Mouse (Mus musculus): ENCODE measurements around the gene Rsad1. TPM values are rescaled to one million over a fixed set of nuclear protein-coding genes. Genes with fewer than 3 reads are reported as not detected.

Gene Rsad1
- 10.8 and 12.8 TPM in 2 replicates for total RNA-seq (2017)

GRCm38 (mm10) chr11:94548888-94549690, at the start of gene Rsad1:
Gene Rsad1, minus strand, starts transcription at chr11:94549255.
- ATAC-seq (replicated peaks in 1 of 2; ENCODE audit: insufficient read depth in 1 of 2, low FRiP score in 2 of 2, low TSS enrichment in 1 of 2, low read depth in 1 of 2, poor library complexity in 2 of 2, severe bottlenecking in 2 of 2): peak; percentile 80 to 85

- ATAC-seq (replicated peaks in 1 of 2; ENCODE audit: insufficient read depth in 1 of 2, low FRiP score in 2 of 2, low TSS enrichment in 1 of 2, low read depth in 1 of 2, poor library complexity in 2 of 2, severe bottlenecking in 2 of 2): no peak
Observed at GRCm38 (mm10) chr11:94598437-94599120, 49.5 kb upstream of the Rsad1 start.

- ATAC-seq (replicated peaks in 1 of 2; ENCODE audit: insufficient read depth in 1 of 2, low FRiP score in 2 of 2, low TSS enrichment in 1 of 2, low read depth in 1 of 2, poor library complexity in 2 of 2, severe bottlenecking in 2 of 2): no peak
Observed at GRCm38 (mm10) chr11:94597319-94597718, 48.3 kb upstream of the Rsad1 start.

GRCm38 (mm10) chr11:94596311-94596852, 47.3 kb upstream of the Rsad1 start:
- ATAC-seq (replicated peaks in 1 of 2; ENCODE audit: insufficient read depth in 1 of 2, low FRiP score in 2 of 2, low TSS enrichment in 1 of 2, low read depth in 1 of 2, poor library complexity in 2 of 2, severe bottlenecking in 2 of 2): peak; percentile 73 to 75

GRCm38 (mm10) chr11:94587511-94587910, 38.5 kb upstream of the Rsad1 start:
- ATAC-seq (replicated peaks in 1 of 2; ENCODE audit: insufficient read depth in 1 of 2, low FRiP score in 2 of 2, low TSS enrichment in 1 of 2, low read depth in 1 of 2, poor library complexity in 2 of 2, severe bottlenecking in 2 of 2): no peak

GRCm38 (mm10) chr11:94585091-94585490, 36.0 kb upstream of the Rsad1 start:
- ATAC-seq (replicated peaks in 1 of 2; ENCODE audit: insufficient read depth in 1 of 2, low FRiP score in 2 of 2, low TSS enrichment in 1 of 2, low read depth in 1 of 2, poor library complexity in 2 of 2, severe bottlenecking in 2 of 2): no peak

- ATAC-seq (replicated peaks in 1 of 2; ENCODE audit: insufficient read depth in 1 of 2, low FRiP score in 2 of 2, low TSS enrichment in 1 of 2, low read depth in 1 of 2, poor library complexity in 2 of 2, severe bottlenecking in 2 of 2): no peak
Observed at GRCm38 (mm10) chr11:94580111-94580740, 31.2 kb upstream of the Rsad1 start.

GRCm38 (mm10) chr11:94576361-94576760, 27.3 kb upstream of the Rsad1 start:
- no peak for ATAC-seq (replicated peaks in 1 of 2; ENCODE audit: insufficient read depth in 1 of 2, low FRiP score in 2 of 2, low TSS enrichment in 1 of 2, low read depth in 1 of 2, poor library complexity in 2 of 2, severe bottlenecking in 2 of 2)

- ATAC-seq (replicated peaks in 1 of 2; ENCODE audit: insufficient read depth in 1 of 2, low FRiP score in 2 of 2, low TSS enrichment in 1 of 2, low read depth in 1 of 2, poor library complexity in 2 of 2, severe bottlenecking in 2 of 2): no peak
Observed at GRCm38 (mm10) chr11:94575036-94575435, 26.0 kb upstream of the Rsad1 start.

- 0 out of 4 replicates have a peak, but pooled peaks of 1 of the 2 experiments have one; percentile 7 for ATAC-seq (replicated peaks in 1 of 2; ENCODE audit: insufficient read depth in 1 of 2, low FRiP score in 2 of 2, low TSS enrichment in 1 of 2, low read depth in 1 of 2, poor library complexity in 2 of 2, severe bottlenecking in 2 of 2)
Observed at GRCm38 (mm10) chr11:94574560-94574959, 25.5 kb upstream of the Rsad1 start.

GRCm38 (mm10) chr11:94571850-94572249, 22.8 kb upstream of the Rsad1 start:
- no peak for ATAC-seq (replicated peaks in 1 of 2; ENCODE audit: insufficient read depth in 1 of 2, low FRiP score in 2 of 2, low TSS enrichment in 1 of 2, low read depth in 1 of 2, poor library complexity in 2 of 2, severe bottlenecking in 2 of 2)

GRCm38 (mm10) chr11:94570612-94571011, 21.6 kb upstream of the Rsad1 start:
- ATAC-seq (replicated peaks in 1 of 2; ENCODE audit: insufficient read depth in 1 of 2, low FRiP score in 2 of 2, low TSS enrichment in 1 of 2, low read depth in 1 of 2, poor library complexity in 2 of 2, severe bottlenecking in 2 of 2): no peak

- ATAC-seq (replicated peaks in 1 of 2; ENCODE audit: insufficient read depth in 1 of 2, low FRiP score in 2 of 2, low TSS enrichment in 1 of 2, low read depth in 1 of 2, poor library complexity in 2 of 2, severe bottlenecking in 2 of 2): no peak
Observed at GRCm38 (mm10) chr11:94567326-94567725, 18.3 kb upstream of the Rsad1 start.

- ATAC-seq (replicated peaks in 1 of 2; ENCODE audit: insufficient read depth in 1 of 2, low FRiP score in 2 of 2, low TSS enrichment in 1 of 2, low read depth in 1 of 2, poor library complexity in 2 of 2, severe bottlenecking in 2 of 2): no peak
Observed at GRCm38 (mm10) chr11:94566534-94566933, 17.5 kb upstream of the Rsad1 start.

- no peak for ATAC-seq (replicated peaks in 1 of 2; ENCODE audit: insufficient read depth in 1 of 2, low FRiP score in 2 of 2, low TSS enrichment in 1 of 2, low read depth in 1 of 2, poor library complexity in 2 of 2, severe bottlenecking in 2 of 2)
Observed at GRCm38 (mm10) chr11:94565151-94565479, 16.1 kb upstream of the Rsad1 start.

GRCm38 (mm10) chr11:94564437-94565150, 15.5 kb upstream of the Rsad1 start, which contains the start of gene Chad:
Gene Chad, plus strand, starts transcription at chr11:94565047.
- ATAC-seq (replicated peaks in 1 of 2; ENCODE audit: insufficient read depth in 1 of 2, low FRiP score in 2 of 2, low TSS enrichment in 1 of 2, low read depth in 1 of 2, poor library complexity in 2 of 2, severe bottlenecking in 2 of 2): peak; percentile 74 to 79

- ATAC-seq (replicated peaks in 1 of 2; ENCODE audit: insufficient read depth in 1 of 2, low FRiP score in 2 of 2, low TSS enrichment in 1 of 2, low read depth in 1 of 2, poor library complexity in 2 of 2, severe bottlenecking in 2 of 2): peak; percentile 22 to 33; a peak in 3 of 4 replicates
Observed at GRCm38 (mm10) chr11:94563821-94564220, 14.8 kb upstream of the Rsad1 start.

All from hematopoietic stem cell, adult 5-6 weeks (primary cell).